Mouse (Mus musculus): ENCODE measurements around the gene Gar1.

Gar1 gene

DNA sequence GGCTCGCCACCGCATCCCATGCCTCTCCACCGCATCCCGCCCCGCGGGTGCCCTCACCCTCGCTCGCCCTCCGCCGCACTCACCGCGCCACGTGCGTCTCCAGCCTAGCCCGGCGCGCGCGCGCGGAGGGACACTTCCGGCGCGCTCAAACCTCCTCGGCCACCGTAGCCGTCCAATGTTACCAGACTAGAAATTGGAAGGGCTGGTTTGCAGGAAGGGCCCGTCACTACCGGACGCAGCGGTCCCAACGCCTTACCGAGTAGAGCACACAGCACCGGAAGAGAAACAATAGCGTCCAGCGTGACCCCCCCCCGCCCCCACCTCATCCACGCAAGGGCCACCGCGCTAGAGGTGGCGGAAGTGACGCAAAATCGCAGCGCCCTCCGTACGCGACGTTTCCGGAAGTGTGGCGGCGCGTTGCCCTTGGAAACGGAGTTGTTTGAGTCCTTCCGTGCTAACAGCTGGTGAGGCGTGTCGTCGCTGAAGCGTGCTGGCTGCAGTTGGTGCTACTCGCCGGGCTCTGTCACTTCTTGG, at the start of gene Gar1:
Gene Gar1, minus strand, starts transcription at position 362 of the 534 bp plus-strand sequence.
- DNase-seq (ENCODE audit: low spot score) = peak; percentile 85

GRCm38 (mm10) chr3:129879913-129880312, 48.7 kb upstream of the Gar1 start:
- no peak for DNase-seq (ENCODE audit: low spot score)

- no peak for DNase-seq (ENCODE audit: low spot score)
Measured at GRCm38 (mm10) chr3:129879131-129879757, 48.0 kb upstream of the Gar1 start.

DNA sequence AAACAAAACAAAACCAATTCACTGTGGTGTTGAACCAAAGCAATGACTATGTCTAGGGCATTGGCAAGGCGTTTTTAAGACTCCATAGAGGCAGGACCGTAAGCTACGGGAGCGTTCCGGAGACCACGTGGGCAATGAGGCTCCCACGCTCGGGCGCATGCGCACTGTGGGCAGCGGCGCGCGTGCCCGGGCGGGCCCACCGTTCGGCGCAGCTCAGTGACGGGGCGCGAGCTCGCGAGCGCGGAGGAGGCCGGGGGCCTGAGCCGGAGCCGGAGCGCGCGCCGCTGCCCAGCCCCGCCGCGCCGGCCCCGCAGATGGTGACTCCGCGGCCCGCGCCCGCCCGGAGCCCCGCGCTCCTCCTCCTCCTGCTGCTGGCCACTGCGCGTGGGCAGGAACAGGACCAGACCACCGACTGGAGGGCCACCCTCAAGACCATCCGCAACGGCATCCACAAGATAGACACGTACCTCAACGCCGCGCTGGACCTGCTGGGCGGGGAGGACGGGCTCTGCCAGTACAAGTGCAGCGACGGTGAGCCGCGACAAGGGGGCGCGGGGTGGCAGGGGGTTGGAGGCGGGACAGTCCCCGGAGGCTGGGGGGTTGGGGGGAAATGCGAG, 47.3 kb upstream of the Gar1 start, which contains the start of gene Pla2g12a:
Gene Pla2g12a, plus strand, starts transcription at position 202 of the 617 bp plus-strand sequence.
- DNase-seq (ENCODE audit: low spot score) = peak; percentile 73

DNA sequence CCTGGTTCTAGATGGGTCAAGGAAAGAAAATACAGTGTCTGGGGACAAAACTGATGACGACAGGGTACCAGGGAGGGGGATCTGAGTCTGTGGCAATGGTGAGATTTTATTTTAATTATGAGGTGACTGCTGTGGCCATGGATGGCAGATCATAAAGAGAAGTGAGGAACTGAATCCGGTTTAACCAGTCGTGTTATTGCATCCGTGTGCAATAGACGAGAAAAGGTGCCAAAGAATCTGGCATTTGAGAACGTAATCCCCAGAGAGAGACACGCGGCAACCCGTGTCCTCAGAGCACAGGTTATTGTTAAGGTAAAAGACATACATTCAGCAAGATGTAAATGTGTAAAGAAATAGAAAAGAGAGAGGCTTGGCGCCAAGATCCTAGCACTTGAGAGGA, 46.1 kb upstream of the Gar1 start:
- DNase-seq (ENCODE audit: low spot score) = no peak

GRCm38 (mm10) chr3:129863698-129864097, 32.5 kb upstream of the Gar1 start:
- DNase-seq (ENCODE audit: low spot score) = no peak

- no peak for DNase-seq (ENCODE audit: low spot score)
Measured at GRCm38 (mm10) chr3:129862592-129862991, 31.4 kb upstream of the Gar1 start.

DNA sequence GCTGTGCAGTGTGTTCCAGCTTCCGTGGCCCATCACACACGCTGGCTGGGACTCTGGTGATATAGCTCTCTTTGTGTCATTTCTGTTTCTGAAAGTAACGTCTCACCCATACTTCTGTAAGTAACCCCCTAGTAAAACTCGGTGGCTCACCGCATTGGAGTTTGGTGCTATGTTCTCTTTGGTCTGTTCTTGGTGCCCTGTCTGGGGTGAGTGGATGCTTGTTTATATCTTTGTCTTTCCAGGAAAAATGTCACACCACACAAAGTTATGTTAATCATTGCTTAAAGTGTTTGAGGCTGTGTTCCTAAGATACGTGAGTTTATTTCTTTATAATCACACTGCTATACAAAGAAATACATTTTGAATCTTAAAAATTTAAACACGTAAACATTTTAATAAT, 15.7 kb upstream of the Gar1 start:
- no peak for DNase-seq (ENCODE audit: low spot score)

- DNase-seq (ENCODE audit: low spot score) = no peak
Measured at GRCm38 (mm10) chr3:129845868-129846267, 14.7 kb upstream of the Gar1 start.

GRCm38 (mm10) chr3:129838017-129838416, 6.8 kb upstream of the Gar1 start:
- DNase-seq (ENCODE audit: low spot score) = no peak

GRCm38 (mm10) chr3:129836965-129837364, 5.8 kb upstream of the Gar1 start:
- DNase-seq (ENCODE audit: low spot score) = no peak

GRCm38 (mm10) chr3:129836051-129836697, 5.0 kb upstream of the Gar1 start:
- no peak for DNase-seq (ENCODE audit: low spot score)

- no peak for DNase-seq (ENCODE audit: low spot score)
Measured at GRCm38 (mm10) chr3:129835388-129835934, 4.3 kb upstream of the Gar1 start, which contains the start of gene Cfi. TSS of gene Cfi (plus strand) at chr3:129835884.

DNA sequence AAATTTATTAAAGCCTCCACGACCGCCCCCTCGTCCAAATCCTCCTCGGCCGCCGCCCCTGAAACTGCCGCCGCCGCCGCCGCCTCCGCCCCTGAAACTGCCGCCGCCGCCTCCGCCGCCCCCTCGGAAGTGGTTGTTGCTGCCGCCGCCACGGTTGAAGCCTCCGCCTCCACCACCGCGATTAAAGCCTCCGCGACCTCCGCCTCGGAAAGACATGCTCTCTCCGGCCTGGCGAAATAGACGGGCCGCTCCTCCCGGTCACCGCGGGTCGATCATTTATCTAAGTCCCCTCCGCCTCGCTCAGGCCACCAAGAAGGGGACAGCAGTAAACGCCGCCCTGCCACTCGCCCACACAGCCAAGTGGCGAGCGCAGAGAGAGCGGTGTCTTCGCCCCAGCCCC, 570 bp downstream of the Gar1 start:
- no peak for DNase-seq (ENCODE audit: low spot score)

- DNase-seq (ENCODE audit: low spot score) = no peak
Measured at GRCm38 (mm10) chr3:129827691-129828090, 3.5 kb downstream of the Gar1 start.

DNA sequence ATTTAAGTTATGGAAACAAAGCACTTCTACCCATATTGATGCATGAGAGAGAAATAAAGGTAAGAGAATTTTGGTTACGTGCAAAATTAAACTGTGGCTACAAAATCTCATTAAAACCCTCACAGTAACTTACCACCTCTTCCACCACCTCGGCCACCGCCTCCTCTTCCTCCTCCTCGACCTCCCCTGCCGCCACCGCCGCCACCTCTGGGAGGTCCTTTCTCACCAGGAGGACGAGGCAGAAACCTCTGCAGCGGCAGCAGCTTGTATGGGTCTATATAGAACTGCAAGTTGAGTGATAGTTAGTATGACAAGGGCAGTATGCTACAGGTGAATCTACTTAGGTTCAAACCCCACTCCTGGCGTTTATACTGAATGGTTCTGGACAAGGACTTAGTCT, 4.5 kb downstream of the Gar1 start:
- DNase-seq (ENCODE audit: low spot score) = no peak

GRCm38 (mm10) chr3:129824891-129825290, 6.3 kb downstream of the Gar1 start:
- no peak for DNase-seq (ENCODE audit: low spot score)

- DNase-seq (ENCODE audit: low spot score) = no peak
Measured at GRCm38 (mm10) chr3:129824146-129824545, 7.0 kb downstream of the Gar1 start.

- DNase-seq (ENCODE audit: low spot score) = no peak
Measured at GRCm38 (mm10) chr3:129823293-129823692, 7.9 kb downstream of the Gar1 start.

- DNase-seq (ENCODE audit: low spot score) = no peak
Measured at GRCm38 (mm10) chr3:129822206-129822775, 8.9 kb downstream of the Gar1 start, which contains the start of gene Rrh. TSS of gene Rrh (minus strand) at chr3:129822587.

DNA sequence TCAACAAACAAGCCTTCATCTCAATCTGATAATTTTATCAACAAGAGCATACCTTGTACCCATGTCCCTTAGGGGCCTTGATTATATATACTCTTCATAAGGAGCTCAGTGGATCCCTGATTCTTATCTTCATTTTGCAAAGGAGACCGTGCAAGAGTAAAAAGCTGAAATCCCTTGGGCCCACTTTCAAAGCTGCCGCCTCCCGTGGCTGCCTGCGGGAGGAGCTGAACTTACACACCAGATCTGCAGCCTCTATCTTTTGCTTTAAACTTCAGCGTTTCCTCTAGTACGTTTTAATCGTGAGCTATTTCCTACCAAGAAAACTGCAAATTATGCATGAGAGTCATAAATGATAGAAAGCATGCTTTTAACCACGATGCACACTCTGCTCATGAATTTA, 9.5 kb downstream of the Gar1 start:
- DNase-seq (ENCODE audit: low spot score) = no peak

GRCm38 (mm10) chr3:129820847-129821246, 10.3 kb downstream of the Gar1 start:
- DNase-seq (ENCODE audit: low spot score) = no peak
